Mouse (Mus musculus) intestine, embryonic 14.5 days (tissue): ENCODE data around the gene Dach1. TPM values are rescaled to one million over a fixed set of nuclear protein-coding genes. Genes with fewer than 3 reads are reported as not detected.

Experiments
- ATAC-seq: fragments of 200-750 bp; cut with Nextera tagmentation; replicated peaks from 2 replicates; pipeline ENCODE4 v1.8.0; 2017; ENCODE audit warnings: low read depth, moderate number of reproducible peaks, moderate TSS enrichment, moderate library complexity; ENCODE audit not compliant: low FRiP score, low TSS enrichment
- DNase-seq: peaks from one replicate; pipeline ENCODE4 v3.0.0-alpha.2; 2018; ENCODE audit warnings: low spot score
- H3K27ac ChIP-seq: fragments of 300-500 bp; sonication (generic); 2 replicates; pipeline ENCODE4 v1.5.1; 2014; ENCODE audit warnings: low read depth, mild to moderate bottlenecking, control low read depth
- H3K27me3 ChIP-seq: fragments of 300-500 bp; sonication (generic); replicated peaks from 2 replicates; pipeline ENCODE4 v1.6.1; 2014; ENCODE audit warnings: low read length, control low read depth; ENCODE audit not compliant: control insufficient read depth, insufficient read depth
- H3K36me3 ChIP-seq: fragments of 300-500 bp; sonication (generic); 2 replicates; pipeline ENCODE4 v1.6.1; 2014; ENCODE audit warnings: low read length, control low read depth; ENCODE audit not compliant: control insufficient read depth, insufficient read depth
- H3K4me1 ChIP-seq: fragments of 300-500 bp; sonication (generic); replicated peaks from 2 replicates; pipeline ENCODE4 v1.6.1; 2014; ENCODE audit warnings: low read length, control low read depth, mixed read lengths; ENCODE audit not compliant: control insufficient read depth, insufficient read depth
- H3K4me2 ChIP-seq: fragments of 300-500 bp; sonication (generic); 2 replicates; pipeline ENCODE4 v1.6.1; 2014; ENCODE audit warnings: low read length
- H3K4me3 ChIP-seq: fragments of 300-500 bp; sonication (generic); 2 replicates; pipeline ENCODE4 v1.5.1; 2014; ENCODE audit warnings: low read depth, low read length, control low read depth, mixed read lengths
- H3K9ac ChIP-seq: fragments of 300-500 bp; sonication (generic); 2 replicates; pipeline ENCODE4 v1.6.1; 2014; ENCODE audit warnings: mild to moderate bottlenecking, low read length
- H3K9me3 ChIP-seq: fragments of 300-500 bp; sonication (generic); 2 replicates; pipeline ENCODE4 v1.6.1; 2016; ENCODE audit warnings: low read length, control low read depth; ENCODE audit not compliant: control insufficient read depth
- WGBS: fragments of 180-500 bp; shearing (Covaris S2); extraction: QIAGEN DNeasy Blood & Tissue Kit; methylation state at CpG from one replicate; pipeline ENCODE4 v1.1.7; 2014; 5-methylcytosine and 5-hydroxymethylcytosine counted together
- polyA plus RNA-seq: library from polyadenylated mRNA; unstranded; fragments of >200 nt; fragmentation: Nextera tagmentation; extraction: Ambion mirVana; gene quantifications from 2 replicates; pipeline ENCODE4 v1.2.1, GENCODE M21; 2014

Gene Dach1
- polyA plus RNA-seq, 1 experiment from 2014 or later, result 3.2 TPM

DNA sequence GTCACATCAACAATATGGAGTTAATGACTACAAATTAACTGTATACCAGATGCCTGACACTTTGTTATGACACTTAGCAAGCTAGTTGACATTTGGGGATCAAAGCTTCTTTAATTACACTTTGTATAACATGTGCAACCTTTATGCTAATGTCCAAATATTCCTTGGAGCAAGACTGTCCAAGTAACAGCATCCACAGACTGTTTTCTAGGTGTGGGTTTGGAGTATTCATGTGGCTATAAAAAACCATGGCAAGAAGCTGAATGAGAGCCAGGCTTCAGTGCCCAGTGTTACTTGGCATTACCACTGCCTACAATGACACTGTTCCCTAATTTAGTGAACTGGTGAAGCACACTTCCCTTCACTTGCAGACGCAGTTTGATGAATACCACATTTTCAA lies 46.5 kb downstream of the Dach1 start:
- no peak overlapping the region for H3K9ac ChIP-seq
- no peak overlapping the region for H3K27ac ChIP-seq
- H3K36me3 ChIP-seq, result no peaks in the 10 kb centered on the region
- H3K27me3 ChIP-seq, result no peaks in the 10 kb centered on the region
- no peak for DNase-seq
- H3K4me2 ChIP-seq, result no peak overlapping the region
- no peak overlapping the region for H3K4me3 ChIP-seq
- H3K4me1 ChIP-seq, result no peaks in the 10 kb centered on the region
- no peaks in the 10 kb centered on the region for H3K9me3 ChIP-seq
- no peak for ATAC-seq
- WGBS, result 52% methylated on average over 1 of the region's 1 CpGs

DNA sequence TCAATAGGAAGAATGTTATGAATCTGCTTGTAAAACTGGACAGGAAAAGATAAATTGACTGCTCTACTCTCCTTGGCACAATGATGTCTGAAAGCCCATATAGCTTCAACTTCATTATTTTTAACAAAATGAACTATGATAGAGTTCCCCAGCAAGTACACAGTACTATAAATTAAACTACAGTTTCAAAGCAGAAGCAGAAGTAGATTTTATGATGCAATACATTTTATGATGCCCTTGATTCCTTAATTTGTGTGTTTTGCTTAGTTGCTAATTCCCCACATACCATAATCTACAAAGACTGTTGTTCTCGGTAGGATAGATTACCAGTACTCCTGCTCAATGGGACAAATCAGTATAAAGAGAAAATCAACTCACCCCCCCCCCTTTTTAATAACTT lies 52.9 kb downstream of the Dach1 start:
- no peaks in the 10 kb centered on the region for H3K36me3 ChIP-seq
- H3K27ac ChIP-seq, result no peak overlapping the region
- DNase-seq (no peak), ATAC-seq (no peak)
- no peak overlapping the region for H3K4me3 ChIP-seq
- no peaks in the 10 kb centered on the region for H3K9me3 ChIP-seq
- H3K4me1 ChIP-seq, result no peaks in the 10 kb centered on the region
- H3K9ac ChIP-seq, result no peak overlapping the region
- WGBS, result 61% methylated on average over 1 of the region's 1 CpGs
- no peaks in the 10 kb centered on the region for H3K27me3 ChIP-seq
- no peak overlapping the region for H3K4me2 ChIP-seq

DNA sequence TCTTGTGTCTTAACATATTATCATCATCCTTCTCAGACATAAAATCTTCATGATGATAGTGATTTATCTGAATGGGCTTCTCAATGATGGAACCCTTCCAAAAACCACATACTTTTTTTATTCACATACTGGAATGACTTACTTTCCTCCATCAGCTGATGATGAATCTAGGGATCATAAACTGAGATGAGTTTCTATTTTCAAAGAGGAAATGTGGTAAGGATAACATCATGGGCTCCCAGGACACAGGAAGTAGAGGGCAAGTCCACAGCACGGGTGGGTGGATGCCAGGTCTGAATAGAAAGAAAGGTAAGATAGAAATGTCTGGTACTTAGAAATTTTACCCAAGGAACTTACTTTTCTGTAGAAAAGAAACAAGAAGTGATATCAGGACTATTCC lies 56.5 kb downstream of the Dach1 start:
- H3K36me3 ChIP-seq, result no peaks in the 10 kb centered on the region
- no peak overlapping the region for H3K27ac ChIP-seq
- H3K4me1 ChIP-seq, result no peaks in the 10 kb centered on the region
- 53% methylated on average over 1 of the region's 1 CpGs for WGBS
- no peak overlapping the region for H3K4me3 ChIP-seq
- DNase-seq (no peak), ATAC-seq (no peak)
- H3K9me3 ChIP-seq, result no peaks in the 10 kb centered on the region
- H3K27me3 ChIP-seq, result no peaks in the 10 kb centered on the region
- H3K9ac ChIP-seq, result no peak overlapping the region
- H3K4me2 ChIP-seq, result no peak overlapping the region

DNA sequence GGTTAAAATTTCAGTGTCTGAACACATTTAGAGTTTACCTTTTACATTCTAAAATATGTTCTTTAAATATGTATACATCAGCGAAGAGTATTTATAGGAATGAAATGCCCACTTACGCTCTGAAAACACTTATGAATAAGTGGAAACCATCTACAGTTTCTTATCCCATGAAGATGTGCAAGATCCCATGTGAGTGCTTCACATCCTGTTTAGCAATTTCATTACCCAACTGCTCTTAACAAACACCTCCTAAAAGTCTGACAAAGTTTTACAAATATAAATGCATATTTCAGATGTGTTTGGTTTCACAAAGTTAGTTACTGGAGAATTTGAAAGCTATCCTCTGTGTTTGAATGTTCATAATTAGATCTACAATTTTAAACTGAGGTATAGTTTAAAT lies 59.6 kb downstream of the Dach1 start:
- no peaks in the 10 kb centered on the region for H3K27me3 ChIP-seq
- DNase-seq (no peak), ATAC-seq (no peak)
- no peak overlapping the region for H3K27ac ChIP-seq
- H3K4me3 ChIP-seq, result no peak overlapping the region
- no peaks in the 10 kb centered on the region for H3K36me3 ChIP-seq
- WGBS, result 79% methylated on average over 2 of the region's 2 CpGs
- H3K4me2 ChIP-seq, result no peak overlapping the region
- no peaks in the 10 kb centered on the region for H3K4me1 ChIP-seq
- no peak overlapping the region for H3K9ac ChIP-seq
- no peaks in the 10 kb centered on the region for H3K9me3 ChIP-seq

DNA sequence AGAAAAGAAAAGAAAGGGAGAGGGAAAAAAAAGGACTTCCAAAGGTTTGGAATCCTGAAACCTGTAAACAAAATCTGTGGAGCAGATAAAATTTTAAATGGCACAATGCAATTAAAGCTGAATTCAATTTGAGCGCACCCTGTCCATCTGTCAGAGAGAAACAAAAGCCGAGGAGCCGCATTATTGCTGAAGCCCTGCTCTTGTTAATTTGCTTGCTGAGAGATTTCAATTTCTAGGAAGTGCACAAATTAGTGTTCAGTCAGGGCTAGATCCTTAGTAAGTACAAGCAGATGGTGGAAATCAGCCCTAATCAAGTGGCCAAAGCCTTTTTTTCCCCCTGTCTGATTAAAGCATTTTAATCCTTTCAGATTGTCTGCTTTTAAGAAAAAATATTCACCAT lies 60.8 kb downstream of the Dach1 start:
- Histone ChIP-seq H3K27ac (no peak overlapping the region), H3K4me2 (no peak overlapping the region), H3K36me3 (no peaks in the 10 kb centered on the region), H3K9ac (no peak overlapping the region), H3K9me3 (no peaks in the 10 kb centered on the region), H3K4me1 (no peaks in the 10 kb centered on the region), H3K4me3 (no peak overlapping the region), H3K27me3 (no peaks in the 10 kb centered on the region)
- 76% methylated on average over 3 of the region's 3 CpGs for WGBS
- ATAC-seq (no peak), DNase-seq (no peak)

DNA sequence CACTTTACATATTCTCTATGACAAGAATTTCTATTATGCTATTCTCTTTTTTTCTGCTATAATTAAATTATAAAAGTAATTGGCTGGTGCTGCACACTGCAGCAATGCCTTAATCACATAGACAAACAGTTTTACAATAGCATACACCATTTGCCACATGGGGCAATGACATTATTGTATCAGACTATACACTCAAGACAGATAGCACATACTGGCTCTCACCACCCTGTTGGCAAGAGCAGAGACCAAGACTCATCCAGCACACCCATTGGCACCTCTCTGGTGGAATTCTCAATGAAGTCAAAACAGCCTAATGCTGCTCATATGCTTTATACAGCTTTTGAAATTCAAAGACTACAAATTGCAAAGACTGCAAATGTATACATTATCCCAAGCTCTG lies 63.4 kb downstream of the Dach1 start:
- no peak overlapping the region for H3K27ac ChIP-seq
- no peak overlapping the region for H3K4me2 ChIP-seq
- no peak overlapping the region for H3K9ac ChIP-seq
- ATAC-seq (no peak), DNase-seq (no peak)
- no peak overlapping the region for H3K4me3 ChIP-seq
- no peaks in the 10 kb centered on the region for H3K36me3 ChIP-seq
- no peaks in the 10 kb centered on the region for H3K4me1 ChIP-seq
- H3K9me3 ChIP-seq, result no peaks in the 10 kb centered on the region
- no peaks in the 10 kb centered on the region for H3K27me3 ChIP-seq

DNA sequence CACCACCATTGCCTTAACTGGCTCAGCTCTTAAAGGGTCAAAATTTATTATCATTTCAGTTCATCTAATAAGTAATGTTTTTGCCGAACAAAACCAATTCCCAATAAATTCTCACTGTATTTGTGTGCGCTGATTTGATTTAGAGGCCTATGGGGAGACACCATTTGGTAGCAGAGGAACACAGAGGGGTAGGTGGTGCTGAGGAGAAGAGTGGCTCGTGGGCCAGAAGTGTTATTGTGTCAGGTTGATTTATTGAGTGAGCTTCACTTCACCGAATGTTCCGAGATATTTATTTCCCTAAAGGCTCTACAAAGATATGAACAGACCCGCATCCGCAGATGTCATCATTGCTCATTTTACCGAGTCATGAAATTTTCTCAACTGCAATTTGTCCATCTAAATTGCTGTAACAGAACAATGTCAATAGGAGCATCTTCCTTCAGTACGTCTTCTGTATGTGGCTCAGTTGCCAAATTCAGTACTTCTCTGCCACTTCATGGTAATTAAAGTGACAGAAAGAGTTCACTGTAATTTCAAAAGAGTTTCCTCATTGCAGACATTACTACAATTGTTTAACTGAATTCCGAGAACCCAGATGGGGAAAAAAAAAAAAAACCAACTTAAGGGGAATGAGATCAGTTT lies 65.1 kb downstream of the Dach1 start:
- Histone ChIP-seq H3K27me3 (no peaks in the 10 kb centered on the region), H3K4me3 (no peak overlapping the region), H3K4me1 (no peaks in the 10 kb centered on the region), H3K9me3 (no peaks in the 10 kb centered on the region), H3K27ac (no peak overlapping the region), H3K4me2 (no peak overlapping the region), H3K36me3 (no peaks in the 10 kb centered on the region), H3K9ac (no peak overlapping the region)
- no peak for DNase-seq
- ATAC-seq, result no peak
- WGBS, result 46% methylated on average over 10 of the region's 10 CpGs

DNA sequence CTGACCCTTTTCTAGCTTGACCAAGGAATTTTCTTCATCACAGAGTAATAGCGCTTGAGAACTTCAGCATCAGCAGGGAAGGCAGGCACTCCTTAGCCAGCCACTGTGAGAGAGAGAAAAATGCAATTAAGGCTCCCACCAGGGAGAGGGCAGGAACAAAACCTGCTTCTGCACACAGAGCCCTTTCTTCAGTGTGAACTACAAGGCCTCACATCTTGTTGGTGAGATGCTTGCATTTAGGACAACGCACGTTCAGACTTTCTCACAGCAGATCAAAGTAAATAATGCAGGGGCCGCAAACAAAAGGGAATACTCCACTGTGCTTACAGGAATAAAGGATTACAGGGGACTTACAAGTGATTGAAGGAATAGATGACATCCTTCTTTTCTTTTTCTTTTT lies 74.3 kb downstream of the Dach1 start:
- 62% methylated on average over 4 of the region's 4 CpGs for WGBS
- H3K9ac ChIP-seq, result no peak overlapping the region
- H3K36me3 ChIP-seq, result no peaks in the 10 kb centered on the region
- no peaks in the 10 kb centered on the region for H3K9me3 ChIP-seq
- H3K4me1 ChIP-seq, result no peaks in the 10 kb centered on the region
- no peaks in the 10 kb centered on the region for H3K27me3 ChIP-seq
- no peak overlapping the region for H3K4me2 ChIP-seq
- H3K4me3 ChIP-seq, result no peak overlapping the region
- no peak for ATAC-seq
- H3K27ac ChIP-seq, result no peak overlapping the region
- DNase-seq, result no peak

DNA sequence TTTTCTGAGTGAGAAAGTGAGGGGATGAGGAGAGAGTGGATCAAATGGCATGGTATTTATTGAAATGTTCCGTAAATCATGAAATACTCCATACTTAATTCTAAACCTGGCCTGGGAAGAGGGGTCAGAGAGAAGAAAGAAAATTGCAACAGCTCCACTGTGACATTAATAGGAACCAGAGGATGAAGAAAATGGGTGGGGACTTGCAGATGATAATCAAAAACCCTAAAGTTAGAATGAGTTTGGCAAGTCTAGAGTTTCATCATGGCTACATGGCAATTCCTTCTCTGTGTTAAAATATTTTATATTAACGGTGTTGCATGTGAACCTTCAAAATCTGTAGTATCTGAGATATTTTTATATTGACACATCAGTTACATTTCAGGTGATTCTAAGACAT lies 80.3 kb downstream of the Dach1 start:
- Histone ChIP-seq H3K9ac (no peak overlapping the region), H3K9me3 (no peaks in the 10 kb centered on the region), H3K27me3 (no peaks in the 10 kb centered on the region), H3K4me3 (no peak overlapping the region), H3K4me2 (no peak overlapping the region), H3K27ac (no peak overlapping the region), H3K36me3 (no peaks in the 10 kb centered on the region), H3K4me1 (no peaks in the 10 kb centered on the region)
- 97% methylated on average over 2 of the region's 2 CpGs for WGBS
- DNase-seq (no peak), ATAC-seq (no peak)
